Mouse (Mus musculus) left cerebral cortex, adult 18-20 months (tissue): ENCODE measurements at regions not wholly inside any gene's neighbourhood (a gene's known extent, or its start where the extent isn't known, plus 50 kb on each side); places are given as distances from the start of the nearest gene placed in this dataset.

ENCODE experiments used
- DNase-seq, 2 experiments: peaks; one replicate each; pipeline ENCODE4 v3.0.0; 2021 to 2022; ENCODE audit warnings: low spot score in 2 of 2, mixed read lengths in 1 of 2

DNA sequence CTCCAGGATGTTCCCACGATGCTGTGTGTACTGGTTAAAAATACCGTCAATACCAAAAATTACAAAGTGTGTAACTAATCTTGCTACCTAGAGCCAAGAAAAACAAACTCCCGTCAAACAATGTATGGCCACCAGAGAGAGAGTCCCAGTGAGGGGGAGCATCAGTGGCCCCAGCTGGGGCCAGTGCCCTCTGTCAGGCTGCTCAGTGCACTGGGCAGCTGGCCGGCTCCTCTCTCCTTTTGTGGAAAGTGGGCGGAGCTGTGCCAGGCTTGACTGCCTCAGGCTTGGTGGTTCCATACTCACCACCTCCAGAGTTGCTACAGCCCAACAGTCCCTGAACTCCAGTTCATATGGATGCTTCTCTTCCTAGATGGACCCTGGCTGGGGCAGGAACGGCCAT lies 53.8 kb upstream of the Sept5 start:
- DNase-seq: no peak

GRCm38 (mm10) chr16:18686044-18686761 lies 56.4 kb upstream of the Sept5 start:
- DNase-seq: no peak

GRCm38 (mm10) chr16:18686916-18687315 lies 57.2 kb upstream of the Sept5 start:
- DNase-seq: peak; percentile 39 to 62

DNA sequence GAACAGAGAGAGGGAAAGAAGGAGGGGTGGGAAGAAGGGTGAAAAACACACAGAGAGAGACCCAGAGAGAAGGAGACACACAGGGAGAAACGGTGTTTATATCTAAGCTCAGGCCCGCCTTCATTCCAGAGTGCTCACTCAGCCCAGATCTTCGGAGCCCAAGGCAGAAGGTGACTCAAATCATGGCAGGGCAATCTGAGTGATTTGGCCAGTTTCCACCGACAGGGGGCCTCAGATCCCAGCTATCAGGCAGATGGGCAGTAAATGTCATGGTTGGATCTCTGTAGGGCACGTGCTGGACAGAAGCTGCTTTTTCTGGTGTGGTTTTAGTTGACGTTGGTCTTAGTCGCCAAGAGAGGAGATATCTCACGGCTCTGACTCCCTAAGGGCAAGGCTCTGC lies 57.6 kb upstream of the Sept5 start:
- DNase-seq: peak; percentile 21 to 29

DNA sequence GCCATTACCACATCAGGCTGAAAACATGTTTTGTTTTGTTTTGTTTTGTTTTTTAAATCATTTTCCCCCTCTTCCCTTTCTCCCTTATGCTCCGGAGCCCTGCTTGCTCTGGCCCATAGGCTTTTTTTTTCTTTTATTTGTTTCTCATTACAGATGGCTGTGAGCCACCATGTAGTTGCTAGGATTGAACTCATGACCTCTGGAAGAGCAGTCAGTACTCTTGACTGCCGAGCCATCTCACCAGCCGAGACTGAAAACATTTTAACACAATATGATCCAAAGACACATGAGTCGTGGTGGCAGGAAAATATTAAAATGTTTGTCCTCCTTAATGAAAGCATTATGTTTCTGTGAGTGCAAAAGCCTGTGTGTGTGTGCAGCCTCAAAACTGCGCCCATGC lies 65.8 kb upstream of the Sept5 start:
- no peak for DNase-seq

- DNase-seq: peak; percentile 84 to 87
Measured at GRCm38 (mm10) chr16:18696074-18696819, 66.5 kb upstream of the Sept5 start.

DNA sequence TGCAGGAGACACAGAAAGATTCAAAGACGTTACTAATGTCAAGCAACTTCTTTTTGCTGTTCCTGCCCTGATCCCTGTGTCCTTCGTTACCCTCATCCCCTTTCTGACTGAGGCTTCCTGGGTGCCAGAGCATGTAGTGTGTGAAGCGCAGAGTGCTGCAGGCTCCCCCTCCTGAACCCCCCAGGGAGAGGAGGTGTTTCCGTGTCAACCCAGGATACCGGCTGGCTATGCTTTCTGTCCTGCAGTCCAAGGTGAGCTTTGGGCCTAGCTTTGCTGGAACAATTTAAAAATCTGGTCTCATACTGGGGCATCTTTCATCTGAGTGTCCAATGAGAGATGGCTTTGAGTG lies 67.0 kb upstream of the Sept5 start:
- DNase-seq: no peak

DNA sequence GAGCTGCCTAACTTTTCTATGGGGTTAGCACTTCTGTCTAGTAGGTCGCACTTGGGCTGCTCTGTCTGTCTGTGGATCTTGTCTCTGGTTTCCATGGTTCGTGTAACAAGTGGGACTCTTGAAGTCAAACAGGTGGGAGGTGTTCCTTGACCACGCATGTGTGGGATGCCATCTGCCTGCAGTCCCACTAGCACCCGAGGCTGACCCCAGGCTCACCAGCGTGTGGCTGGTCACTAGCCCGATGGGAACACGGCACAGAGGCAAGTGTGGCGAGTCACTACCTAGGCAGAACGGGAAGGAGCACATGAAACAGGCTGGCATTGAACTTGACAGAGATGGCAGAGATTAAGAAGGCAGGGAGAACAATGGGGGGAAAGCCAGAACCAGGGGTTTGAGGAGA lies 72.5 kb upstream of the Cldn5 start:
- DNase-seq: no peak

- DNase-seq: no peak
Measured at GRCm38 (mm10) chr16:18705028-18705648, 71.5 kb upstream of the Cldn5 start.

- DNase-seq: no peak
Measured at GRCm38 (mm10) chr16:18711637-18712125, 65.0 kb upstream of the Cldn5 start.

GRCm38 (mm10) chr16:18713017-18713416 lies 63.6 kb upstream of the Cldn5 start:
- no peak for DNase-seq

DNA sequence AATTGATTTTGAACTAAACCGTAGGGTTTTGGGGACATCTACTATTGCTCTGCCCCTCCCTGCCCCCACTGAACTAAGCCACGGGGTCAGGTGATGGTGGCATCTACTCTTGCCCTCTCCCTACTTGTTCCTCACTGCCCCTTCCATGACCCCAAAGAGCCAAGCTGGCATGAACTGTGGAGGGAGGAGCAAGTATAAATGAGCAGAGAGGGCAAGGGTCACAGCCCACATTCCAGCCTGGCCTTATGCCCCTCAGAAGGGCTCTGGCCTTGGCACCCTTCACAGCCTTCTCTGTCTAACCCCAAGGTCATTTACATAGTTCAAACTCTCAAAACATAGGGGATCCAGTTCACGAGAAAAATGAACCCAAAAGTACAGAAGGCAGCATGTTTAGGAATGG lies 61.3 kb upstream of the Cldn5 start:
- DNase-seq: no peak

DNA sequence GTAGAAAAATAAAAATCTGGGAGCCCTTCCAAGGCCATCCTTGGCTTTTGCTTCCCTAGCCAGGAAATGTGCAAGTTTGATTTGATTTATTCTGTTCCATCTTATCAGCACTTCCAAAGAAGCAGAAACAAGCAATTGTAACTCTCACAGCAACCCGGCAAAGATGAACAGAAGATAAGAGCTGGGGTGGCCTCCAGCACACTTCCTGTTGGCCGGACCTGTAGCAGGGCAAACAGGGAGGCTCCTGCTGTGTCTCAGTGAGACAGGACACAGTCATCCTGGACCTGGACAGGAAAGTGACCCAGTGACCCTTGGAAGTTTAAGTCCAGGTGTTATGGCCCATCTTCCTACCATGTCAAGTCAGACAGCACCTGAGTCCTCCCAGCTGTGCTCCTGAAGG lies 58.6 kb upstream of the Cldn5 start:
- DNase-seq: no peak

DNA sequence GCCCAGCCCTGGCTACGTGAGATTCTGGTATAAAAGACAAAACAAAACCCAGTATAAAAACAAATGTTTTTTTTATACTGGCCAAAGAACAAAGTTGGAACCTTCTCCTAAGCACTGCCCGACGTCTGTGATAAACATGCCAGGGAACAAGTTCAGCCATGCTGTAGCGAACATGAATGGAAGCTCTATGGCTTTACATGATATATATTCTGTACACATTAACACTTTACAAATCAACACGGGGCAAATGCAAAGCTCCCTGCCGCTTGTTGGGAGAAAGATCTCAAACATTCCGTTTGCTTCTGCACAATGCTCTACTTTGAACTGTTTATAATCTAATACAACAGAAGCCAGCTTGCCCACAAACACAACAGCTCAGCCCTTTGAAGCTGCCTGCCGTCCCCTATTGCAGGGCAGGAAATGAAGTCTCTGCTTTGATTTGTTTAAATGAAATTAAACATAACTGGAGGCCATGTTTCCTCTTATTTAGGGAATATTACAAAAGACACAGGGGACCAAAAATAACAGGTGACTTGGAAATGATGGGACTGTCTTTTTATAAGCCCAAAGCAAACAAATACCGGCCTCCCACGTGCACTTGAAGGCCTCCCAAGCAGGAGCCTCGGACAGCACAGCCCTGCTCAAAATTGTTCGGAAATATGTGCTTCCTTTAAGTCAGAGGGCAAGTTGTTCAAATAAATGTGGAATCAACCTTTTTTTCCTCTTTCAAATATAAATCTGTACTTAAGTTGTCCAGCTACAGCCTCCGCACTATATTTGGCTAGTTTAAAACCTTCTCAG lies 56.0 kb upstream of the Cldn5 start:
- DNase-seq: no peak

- no peak for DNase-seq
Measured at GRCm38 (mm10) chr16:18723186-18723843, 53.3 kb upstream of the Cldn5 start.

DNA sequence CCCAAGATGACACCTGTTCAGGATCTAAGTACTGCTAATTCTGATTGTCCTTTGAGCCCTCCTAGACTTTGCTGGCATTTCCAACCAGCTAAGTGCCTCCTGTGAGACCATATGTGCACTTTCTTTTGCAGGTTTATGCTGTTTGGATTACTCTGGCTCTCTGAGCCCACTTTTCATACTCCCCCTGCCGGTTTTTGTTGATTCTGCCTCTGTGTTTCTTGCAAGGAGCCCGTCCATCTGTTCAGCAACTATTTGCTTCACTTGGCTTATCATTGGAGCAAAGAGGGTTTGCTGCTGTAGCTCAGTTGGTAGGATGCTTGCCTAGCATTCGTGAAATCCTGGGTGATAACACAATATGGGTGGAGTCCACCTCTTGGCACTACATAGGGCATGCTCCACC lies 52.8 kb upstream of the Cldn5 start:
- no peak for DNase-seq

GRCm38 (mm10) chr16:18724706-18725105 lies 51.9 kb upstream of the Cldn5 start:
- DNase-seq: no peak
